Mouse (Mus musculus): ENCODE measurements around the gene Fgf18. TPM values are rescaled to one million over a fixed set of nuclear protein-coding genes. Genes with fewer than 3 reads are reported as not detected.

The Fgf18 gene
- polyA plus RNA-seq (2012; rRNA removed): 3.9 and 5.1 TPM in 2 replicates

GRCm38 (mm10) chr11:33147171-33147571 is at the start of gene Fgf18:
TSS of gene Fgf18 (minus strand) at chr11:33147400.

DNA sequence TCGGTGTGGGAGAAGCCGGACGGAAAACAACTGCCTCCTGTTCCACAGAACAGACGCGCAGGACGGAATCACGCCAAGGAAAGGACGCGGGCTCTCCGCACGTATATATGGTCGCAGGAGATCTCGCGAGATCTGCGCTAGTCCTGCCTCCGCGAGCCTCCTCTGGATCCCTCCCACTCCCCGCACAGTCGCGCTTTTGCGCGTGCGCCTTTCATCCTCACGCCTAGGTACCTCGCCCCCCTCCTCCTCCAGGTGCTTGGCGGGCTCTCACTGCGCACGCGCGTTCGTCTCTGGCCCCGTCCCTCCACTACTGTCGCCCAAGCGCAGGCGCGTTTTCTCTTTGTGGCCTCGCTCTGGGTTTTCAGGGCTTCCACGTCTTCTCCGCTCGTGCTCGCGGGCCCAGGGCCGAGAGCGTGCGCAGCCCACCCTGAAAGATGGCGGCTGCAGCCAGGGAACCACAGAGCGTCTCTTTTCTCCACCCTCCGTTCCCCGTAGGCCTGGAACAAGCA is 15.9 kb upstream of the Fgf18 start, which contains the start of gene Npm1:
TSS of gene Npm1 (minus strand) at position 209 of the 509 bp plus-strand sequence.

Other genes starting within 250 kb of the Fgf18 start
- gene Npm1, start 15.8 kb upstream of the Fgf18 start, polyA plus RNA-seq (2012; rRNA removed): 459 and 518 TPM in 2 replicates
- 1.3 and 4.4 TPM in 2 replicates for gene Tlx3, start 56.2 kb upstream of the Fgf18 start, polyA plus RNA-seq (2012; rRNA removed)
- 0.09 and 0.22 TPM in 2 replicates for gene Gm12117, start 129.3 kb upstream of the Fgf18 start, polyA plus RNA-seq (2012; rRNA removed)

Measured in central nervous system, embryonic 18 days (tissue).